Mouse (Mus musculus): ENCODE results near the gene Mroh2a. TPM values are rescaled to one million over a fixed set of nuclear protein-coding genes. Genes with fewer than 3 reads are reported as not detected.

Gene Mroh2a
- polyA plus RNA-seq, 1 experiment, result 0.96 TPM

DNA sequence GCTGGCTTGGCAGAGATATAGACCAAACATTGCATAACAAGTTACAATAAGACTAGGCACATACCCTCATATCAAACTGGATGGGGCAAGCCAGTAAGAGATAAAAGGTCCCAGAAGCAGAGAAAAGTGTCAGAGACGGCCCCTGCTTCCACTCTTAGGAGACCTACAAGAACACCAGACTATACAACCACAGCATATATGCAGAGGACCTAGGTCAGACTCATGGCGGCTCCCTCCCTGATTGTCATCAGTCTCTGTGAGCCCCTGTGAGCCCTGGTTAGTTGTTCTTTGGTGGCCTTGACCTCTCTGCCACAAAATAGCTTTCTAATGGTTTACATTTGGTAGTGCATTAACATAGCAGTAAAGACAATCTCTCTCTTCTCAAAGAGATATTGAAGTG, 82.2 kb downstream of the Mroh2a start:
- Histone ChIP-seq H3K27ac (ENCODE audit: control insufficient read depth, insufficient read depth, low read length) (no peak overlapping the region), H3K27me3 (ENCODE audit: control insufficient read depth, insufficient read depth, low read length) (no peaks in the 10 kb centered on the region), H3K4me3 (ENCODE audit: control insufficient read depth, insufficient read depth, low read length) (no peak overlapping the region), H3K36me3 (ENCODE audit: control insufficient read depth, insufficient read depth, low read length) (no peaks in the 10 kb centered on the region), H3K4me1 (replicated peaks; ENCODE audit: control insufficient read depth, insufficient read depth, low read length) (no peaks in the 10 kb centered on the region)
- 57% methylated on average over 2 of the region's 2 CpGs for WGBS
- TF ChIP-seq POLR2A (IDR thresholded peaks at IDR 0.05; ENCODE audit: control insufficient read depth, extremely low read depth, insufficient read depth, low read length, poor library complexity) (no peak), CTCF (IDR thresholded peaks at IDR 0.05; ENCODE audit: borderline replicate concordance, control insufficient read depth, extremely low read depth, insufficient read depth, low read length, poor library complexity) (no peak)
- no peak for DNase-seq

DNA sequence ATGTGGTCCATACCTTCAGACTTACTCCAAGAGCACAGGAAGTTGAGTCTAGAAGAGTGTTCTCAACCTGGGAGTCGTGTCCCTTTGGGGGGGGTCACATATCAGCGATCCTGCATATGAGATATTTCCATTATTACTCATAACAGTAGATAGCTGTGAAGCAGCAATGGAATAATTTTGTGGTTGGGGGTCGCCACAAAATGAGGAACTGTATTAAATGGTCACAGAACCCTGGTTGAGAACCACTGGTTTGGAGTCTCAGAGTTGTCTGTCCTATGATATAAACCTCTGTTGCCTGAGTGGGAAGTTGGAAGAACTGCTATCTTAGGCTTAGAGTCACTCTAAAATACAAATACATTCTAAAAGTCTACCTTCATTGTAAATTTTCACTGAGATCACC, 83.1 kb downstream of the Mroh2a start:
- TF ChIP-seq CTCF (IDR thresholded peaks at IDR 0.05; ENCODE audit: borderline replicate concordance, control insufficient read depth, extremely low read depth, insufficient read depth, low read length, poor library complexity) (no peak), POLR2A (IDR thresholded peaks at IDR 0.05; ENCODE audit: control insufficient read depth, extremely low read depth, insufficient read depth, low read length, poor library complexity) (no peak)
- Histone ChIP-seq H3K36me3 (ENCODE audit: control insufficient read depth, insufficient read depth, low read length) (no peaks in the 10 kb centered on the region), H3K27ac (ENCODE audit: control insufficient read depth, insufficient read depth, low read length) (no peak overlapping the region), H3K27me3 (ENCODE audit: control insufficient read depth, insufficient read depth, low read length) (no peaks in the 10 kb centered on the region), H3K4me3 (ENCODE audit: control insufficient read depth, insufficient read depth, low read length) (no peak overlapping the region), H3K4me1 (replicated peaks; ENCODE audit: control insufficient read depth, insufficient read depth, low read length) (no peaks in the 10 kb centered on the region)
- no peak for DNase-seq
- 40% methylated on average over 3 of the region's 3 CpGs for WGBS

DNA sequence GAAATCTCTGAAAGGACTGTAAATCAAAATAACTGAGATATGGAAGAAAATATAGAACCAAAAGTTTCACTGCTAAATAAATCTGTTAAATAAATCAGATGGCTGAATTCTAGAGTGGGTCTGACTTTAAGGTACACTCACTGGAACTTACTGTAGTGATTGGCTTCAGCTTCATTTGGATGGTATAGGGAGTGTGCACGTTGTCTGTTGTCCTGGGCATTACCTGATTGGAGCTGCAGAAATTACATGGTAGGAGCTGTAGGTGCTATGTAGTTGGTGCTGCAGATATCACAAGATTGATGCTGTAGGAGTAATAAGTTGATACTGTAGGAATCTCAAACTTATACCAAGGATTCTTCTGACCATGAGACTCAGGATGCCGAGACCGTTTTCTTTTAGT, 83.6 kb downstream of the Mroh2a start:
- TF ChIP-seq CTCF (IDR thresholded peaks at IDR 0.05; ENCODE audit: borderline replicate concordance, control insufficient read depth, extremely low read depth, insufficient read depth, low read length, poor library complexity) (no peak), POLR2A (IDR thresholded peaks at IDR 0.05; ENCODE audit: control insufficient read depth, extremely low read depth, insufficient read depth, low read length, poor library complexity) (no peak)

More for the DNA sequence above, 83.6 kb downstream of the Mroh2a start:
- DNase-seq, result no peak
- no peak overlapping the region for H3K27ac ChIP-seq (ENCODE audit: control insufficient read depth, insufficient read depth, low read length)
- no peaks in the 10 kb centered on the region for H3K27me3 ChIP-seq (ENCODE audit: control insufficient read depth, insufficient read depth, low read length)
- no peaks in the 10 kb centered on the region for H3K36me3 ChIP-seq (ENCODE audit: control insufficient read depth, insufficient read depth, low read length)
- H3K4me3 ChIP-seq (ENCODE audit: control insufficient read depth, insufficient read depth, low read length), result no peak overlapping the region
- 69% methylated on average over 3 of the region's 3 CpGs for WGBS
- no peaks in the 10 kb centered on the region for H3K4me1 ChIP-seq (replicated peaks; ENCODE audit: control insufficient read depth, insufficient read depth, low read length)

Other genes starting within 250 kb of the Mroh2a start
- 6.3 and 7.5 TPM in 2 replicates for gene Usp40, start 218.4 kb upstream of the Mroh2a start, polyA plus RNA-seq (2012; rRNA removed)
- 0.16 TPM in 1 of 2 replicates, not detected in the other for gene Ugt1a10, start 171.6 kb upstream of the Mroh2a start, polyA plus RNA-seq (2012; rRNA removed)
- 0.26 TPM in 1 of 2 replicates, not detected in the other for gene Ugt1a9, start 156.2 kb upstream of the Mroh2a start, polyA plus RNA-seq (2012; rRNA removed)
- 0.06 TPM in 1 of 2 replicates, not detected in the other for gene Ugt1a8, start 139.2 kb upstream of the Mroh2a start, polyA plus RNA-seq (2012; rRNA removed)
- 0.94 and 1.1 TPM in 2 replicates for gene Ugt1a7c, start 131.9 kb upstream of the Mroh2a start, polyA plus RNA-seq (2012; rRNA removed)
- 1.3 and 1.6 TPM in 2 replicates for gene Ugt1a6b, start 123.7 kb upstream of the Mroh2a start, polyA plus RNA-seq (2012; rRNA removed)
- gene Ugt1a6a, start 92.2 kb upstream of the Mroh2a start, polyA plus RNA-seq (2012; rRNA removed), result 3.0 and 3.8 TPM in 2 replicates
- gene Ugt1a5, start 61.0 kb upstream of the Mroh2a start, polyA plus RNA-seq (2012; rRNA removed), result 0.08 and 0.09 TPM in 2 replicates
- 0.09 and 0.32 TPM in 2 replicates for gene Ugt1a2, start 26.4 kb upstream of the Mroh2a start, polyA plus RNA-seq (2012; rRNA removed)
- gene Dnajb3, start 21.2 kb upstream of the Mroh2a start, polyA plus RNA-seq (2012; rRNA removed), result 0.82 and 1.5 TPM in 2 replicates
- gene Ugt1a1, start 15.0 kb upstream of the Mroh2a start, polyA plus RNA-seq (2012; rRNA removed), result 0.47 and 0.64 TPM in 2 replicates
- gene Hjurp, start 50.6 kb downstream of the Mroh2a start, polyA plus RNA-seq (2012; rRNA removed), result 168 and 197 TPM in 2 replicates
- 0.03 and 0.08 TPM in 2 replicates for gene Trpm8, start 50.7 kb downstream of the Mroh2a start, polyA plus RNA-seq (2012; rRNA removed)
- 0.44 and 0.71 TPM in 2 replicates for gene Spp2, start 180.0 kb downstream of the Mroh2a start, polyA plus RNA-seq (2012; rRNA removed)

Measured in thymus, adult 2 months (tissue).